ENCODE assay signal across 9 mouse cellular contexts in the genomic region with DNA sequence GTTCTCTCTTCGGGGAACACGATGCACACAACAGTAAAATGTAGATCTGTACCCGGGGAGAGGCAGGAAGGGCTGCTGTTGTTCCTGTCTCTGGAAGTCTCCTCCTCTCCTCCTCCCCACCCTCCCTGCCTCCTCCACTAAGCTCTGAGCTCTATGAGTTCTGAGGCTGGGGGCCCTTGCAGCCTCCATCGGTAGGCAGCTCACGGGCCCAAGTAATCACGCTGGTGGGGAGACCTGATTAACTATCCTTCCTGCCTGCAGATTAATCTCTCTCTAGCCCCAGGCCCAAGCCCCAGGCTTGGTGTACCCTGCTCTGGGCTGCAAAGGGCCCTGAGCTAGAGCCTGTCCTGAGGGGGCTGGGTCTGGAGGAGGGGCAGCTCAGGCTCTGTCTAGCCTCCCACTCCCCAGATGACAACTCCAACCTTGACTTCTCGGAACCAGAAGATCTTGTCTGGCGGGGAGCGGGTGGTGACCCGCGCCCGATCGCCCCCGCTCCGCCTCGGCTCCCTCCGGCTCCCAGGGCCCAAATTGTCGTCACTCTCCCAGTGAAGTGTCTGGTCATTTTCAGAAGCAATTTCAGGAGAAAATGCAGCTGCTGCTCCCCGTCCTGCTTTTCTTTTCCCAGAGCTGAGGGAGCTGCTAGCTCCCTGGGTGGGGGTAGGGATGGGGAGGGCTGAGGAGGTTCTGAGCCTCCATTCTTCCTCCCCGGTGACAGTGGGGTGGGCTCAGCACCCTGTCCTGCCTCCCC. TPM values are rescaled to one million over a fixed set of nuclear protein-coding genes. Genes with fewer than 3 reads are reported as not detected.
A peak's percentile ranks its signal among the peaks of the same experiment; 100 is the strongest.
DNase-seq lines count a peak whose midpoint lies in the region; ATAC-seq lines count a peak whose summit lies in the region.
"Had no signal": no experiment of that assay in that cellular context is flagged by ENCODE, and none has a peak within 500 bp of the region (broad histone marks: within the 10 kb centered on the region; RNA-seq: fewer than 3 reads in every experiment).

No protein-coding gene starts in this region.

- H3K9me3 ChIP-seq in neural tube, embryonic 11.5 days (ENCODE audit: control insufficient read depth, low read length): no peaks in the 10 kb centered on the region
- H3K9me3 ChIP-seq in limb, embryonic 10.5 days (replicated peaks): no peaks in the 10 kb centered on the region
- no peaks in the 10 kb centered on the region for H3K9me3 ChIP-seq in stomach, embryonic 15.5 days

- DNase-seq in neural tube, embryonic 11.5 days (ENCODE audit: low spot score): peak; percentile 26
- DNase-seq in neural tube, embryonic 10.5 days (ENCODE audit: extremely low spot score, low spot score): no peak
- DNase-seq in heart, adult 8-10 months (ENCODE audit: low spot score): peak; percentile 11
- DNase-seq in limb, embryonic 10.5 days (ENCODE audit: low spot score): peak; percentile 37
- no peak for DNase-seq in thymus, adult 18-20 months
- no peak for DNase-seq in c-Kit-positive CD71-positive TER-119-positive erythroid progenitor cells, embryonic 14.5 days (ENCODE audit: low spot score)
- DNase-seq: lung, adult 18-20 months had no signal

- no peak overlapping the region for H3K27ac ChIP-seq in neural tube, embryonic 11.5 days (ENCODE audit: low read depth, low read length)
- peak overlapping the region; percentile 62 for H3K27ac ChIP-seq in limb, embryonic 10.5 days
- H3K27ac ChIP-seq in stomach, embryonic 15.5 days: peak overlapping the region; percentile 89

- no peak overlapping the region for H3K4me3 ChIP-seq in neural tube, embryonic 11.5 days (ENCODE audit: low read depth, low read length)
- H3K4me3 ChIP-seq in limb, embryonic 10.5 days: peak overlapping the region; percentile 32
- peak overlapping the region; percentile 28 for H3K4me3 ChIP-seq in stomach, embryonic 15.5 days (replicated peaks)

- ATAC-seq in neural tube, embryonic 11.5 days (ENCODE audit: insufficient read depth, low FRiP score, low TSS enrichment): no peak
- ATAC-seq in stomach, embryonic 15.5 days (ENCODE audit: insufficient read depth, low FRiP score, low read depth): peak; percentile 62
- no peak for ATAC-seq in monocyte, adult 5-6 weeks (replicated peaks; ENCODE audit: insufficient number of reproducible peaks, low FRiP score, low TSS enrichment, poor library complexity, severe bottlenecking)

- WGBS in neural tube, embryonic 11.5 days: 9% methylated on average over 20 of the region's 20 CpGs
- WGBS in limb, embryonic 10.5 days: 10% methylated on average over 20 of the region's 20 CpGs
- 16% methylated on average over 20 of the region's 20 CpGs for WGBS in stomach, embryonic 15.5 days

- H3K36me3 ChIP-seq in neural tube, embryonic 11.5 days (ENCODE audit: control insufficient read depth, insufficient read depth, low read length): no peaks in the 10 kb centered on the region
- no peaks in the 10 kb centered on the region for H3K36me3 ChIP-seq in limb, embryonic 10.5 days
- no peaks in the 10 kb centered on the region for H3K36me3 ChIP-seq in stomach, embryonic 15.5 days

- H3K27me3 ChIP-seq in neural tube, embryonic 11.5 days (ENCODE audit: control insufficient read depth, insufficient read depth, low read length): 0 out of 2 replicates have a peak, but pooled peaks cover 4% of the 10 kb centered on the region
- H3K27me3 ChIP-seq in limb, embryonic 10.5 days (ENCODE audit: low read depth, poor library complexity, severe bottlenecking): peaks cover 45% of the 10 kb centered on the region
- no peaks in the 10 kb centered on the region for H3K27me3 ChIP-seq in stomach, embryonic 15.5 days (replicated peaks)

- peak overlapping the region; percentile 24 for H3K4me2 ChIP-seq in neural tube, embryonic 11.5 days (ENCODE audit: low read depth)
- H3K4me2 ChIP-seq in stomach, embryonic 15.5 days: peak overlapping the region; percentile 51

- H3K9ac ChIP-seq in neural tube, embryonic 11.5 days (ENCODE audit: low read length): peak overlapping the region; percentile 20; the same call in 1 of the 2 replicates
- H3K9ac ChIP-seq in stomach, embryonic 15.5 days: 0 out of 2 replicates have a peak overlapping the region, but pooled peaks have one; percentile 13

- peaks cover 6% of the 10 kb centered on the region for H3K4me1 ChIP-seq in neural tube, embryonic 11.5 days (ENCODE audit: control insufficient read depth, insufficient read depth, low read length)
- peaks cover 37% of the 10 kb centered on the region for H3K4me1 ChIP-seq in limb, embryonic 10.5 days
- H3K4me1 ChIP-seq in stomach, embryonic 15.5 days: peaks cover 18% of the 10 kb centered on the region

RNA-seq across cellular contexts. Expression of a gene that starts 2.4 kb away (rescaled TPM):
- polyA plus RNA-seq in neural tube, embryonic 11.5 days (2014; fragmentation: Nextera tagmentation; extraction: Ambion mirVana): 0.49 and 0.57 TPM in 2 replicates
- total RNA-seq in heart, adult 8-10 months (2022): not detected
- polyA plus RNA-seq in limb, embryonic 10.5 days (2016; fragmentation: Nextera tagmentation; extraction: Ambion mirVana): 2.1 and 2.8 TPM in 2 replicates
- polyA plus RNA-seq in stomach, embryonic 15.5 days (2015; fragmentation: Nextera tagmentation; extraction: Ambion mirVana): 2.7 and 4.4 TPM in 2 replicates
- total RNA-seq in monocyte, adult 5-6 weeks (2017): not detected in 3 replicates

RNA-seq across cellular contexts. Expression of a gene that starts 16.9 kb away (rescaled TPM):
- 0.56 and 0.76 TPM in 2 replicates for polyA plus RNA-seq in neural tube, embryonic 11.5 days (2014; fragmentation: Nextera tagmentation; extraction: Ambion mirVana)
- total RNA-seq in heart, adult 8-10 months (2022): under 1 TPM in 1 of 4 experiments, not detected in 3; 0.08 TPM
- polyA plus RNA-seq in limb, embryonic 10.5 days (2016; fragmentation: Nextera tagmentation; extraction: Ambion mirVana): 0.49 and 0.78 TPM in 2 replicates
- 15.3 and 17.1 TPM in 2 replicates for polyA plus RNA-seq in stomach, embryonic 15.5 days (2015; fragmentation: Nextera tagmentation; extraction: Ambion mirVana)
- total RNA-seq in monocyte, adult 5-6 weeks (2017): 1.6 TPM in 1 of 3 replicates, not detected in the others

RNA-seq across cellular contexts. Expression of a gene that starts 17.5 kb away (rescaled TPM):
- polyA plus RNA-seq in neural tube, embryonic 11.5 days (2014; fragmentation: Nextera tagmentation; extraction: Ambion mirVana): 7.0 and 8.0 TPM in 2 replicates
- 1 to 10 TPM; 6.4 to 7.9 (median 7.5) TPM for total RNA-seq in heart, adult 8-10 months (2022)
- 5.1 and 5.5 TPM in 2 replicates for polyA plus RNA-seq in limb, embryonic 10.5 days (2016; fragmentation: Nextera tagmentation; extraction: Ambion mirVana)
- 2.5 and 3.0 TPM in 2 replicates for polyA plus RNA-seq in stomach, embryonic 15.5 days (2015; fragmentation: Nextera tagmentation; extraction: Ambion mirVana)
- 4.8 to 9.7 TPM (median 6.3 TPM) in 3 replicates for total RNA-seq in monocyte, adult 5-6 weeks (2017)

RNA-seq across cellular contexts. Expression of a gene that starts 29.7 kb away (rescaled TPM):
- polyA plus RNA-seq in neural tube, embryonic 11.5 days (2014; fragmentation: Nextera tagmentation; extraction: Ambion mirVana): 0.29 and 0.38 TPM in 2 replicates
- 1 to 10 TPM; 3.8 to 4.8 (median 4.2) TPM for total RNA-seq in heart, adult 8-10 months (2022)
- polyA plus RNA-seq in limb, embryonic 10.5 days (2016; fragmentation: Nextera tagmentation; extraction: Ambion mirVana): 0.50 and 0.51 TPM in 2 replicates
- 2.4 and 2.9 TPM in 2 replicates for polyA plus RNA-seq in stomach, embryonic 15.5 days (2015; fragmentation: Nextera tagmentation; extraction: Ambion mirVana)
- not detected in 3 replicates for total RNA-seq in monocyte, adult 5-6 weeks (2017)

RNA-seq across cellular contexts. Expression of a gene that starts 37.7 kb away (rescaled TPM):
- not detected in 2 replicates for polyA plus RNA-seq in neural tube, embryonic 11.5 days (2014; fragmentation: Nextera tagmentation; extraction: Ambion mirVana)
- total RNA-seq in heart, adult 8-10 months (2022): under 1 TPM in 1 of 4 experiments, not detected in 3; 0.06 TPM
- not detected in 2 replicates for polyA plus RNA-seq in limb, embryonic 10.5 days (2016; fragmentation: Nextera tagmentation; extraction: Ambion mirVana)
- 0.03 TPM in 1 of 2 replicates, not detected in the other for polyA plus RNA-seq in stomach, embryonic 15.5 days (2015; fragmentation: Nextera tagmentation; extraction: Ambion mirVana)
- not detected in 3 replicates for total RNA-seq in monocyte, adult 5-6 weeks (2017)

Comparison
In these comparisons a context has a peak if more than half of its experiments do, and no peak if none do; other contexts are left out.
1. DNase-seq: peak in neural tube, embryonic 11.5 days (single experiment), heart, adult 8-10 months (single experiment) and limb, embryonic 10.5 days (single experiment); none in neural tube, embryonic 10.5 days (single experiment), thymus, adult 18-20 months (0 of 2) and c-Kit-positive CD71-positive TER-119-positive erythroid progenitor cells, embryonic 14.5 days (single experiment).